26 mouse cellular contexts compared by ENCODE assay signal in genomic region chr10:94809946-94810472, GRCm38 (mm10).
A peak's percentile ranks its signal among the peaks of the same experiment; 100 is the strongest.
DNase-seq lines count a peak whose midpoint lies in the region; ATAC-seq lines count a peak whose summit lies in the region.
"Had no signal": no experiment of that assay in that cellular context is flagged by ENCODE, and none has a peak within 500 bp of the region (broad histone marks: within the 10 kb centered on the region; RNA-seq: fewer than 3 reads in every experiment).

No protein-coding gene starts in this region.

- no peaks in the 10 kb centered on the region for H3K36me3 ChIP-seq in embryonic facial prominence, embryonic 12.5 days
- H3K36me3 ChIP-seq in embryonic facial prominence, embryonic 10.5 days (replicated peaks): no peaks in the 10 kb centered on the region
- no peaks in the 10 kb centered on the region for H3K36me3 ChIP-seq in liver, embryonic 12.5 days
- no peaks in the 10 kb centered on the region for H3K36me3 ChIP-seq in liver, embryonic 13.5 days
- H3K36me3 ChIP-seq: heart, embryonic 15.5 days; hindbrain, embryonic 12.5 days had no signal

- no peak for DNase-seq in embryonic facial prominence, embryonic 10.5 days (ENCODE audit: low spot score)
- DNase-seq in liver: no peak
- DNase-seq in liver, embryonic 13.5 days: no peak
- no peak for DNase-seq in urinary bladder, postnatal 36 days (ENCODE audit: low spot score in 2 of 2)
- DNase-seq in gastrocnemius, postnatal 14 days: no peak
- DNase-seq: adrenal gland, postnatal 10 days; cerebellum, adult 11 months; cerebellum, adult 9-10 months; cerebellum, postnatal 36 days; gastrocnemius, adult 2 months; kidney, adult 9 months; kidney, postnatal 10 days; layer of hippocampus, adult 9-11 months; lung, adult 18-20 months; lung, postnatal 14 days had no signal

- H3K4me3 ChIP-seq in embryonic facial prominence, embryonic 12.5 days: no peak overlapping the region
- no peak overlapping the region for H3K4me3 ChIP-seq in embryonic facial prominence, embryonic 10.5 days
- no peak overlapping the region for H3K4me3 ChIP-seq in liver, embryonic 12.5 days
- no peak overlapping the region for H3K4me3 ChIP-seq in liver, embryonic 13.5 days (replicated peaks)
- H3K4me3 ChIP-seq: gastrocnemius, adult 2 months; heart, embryonic 15.5 days; hindbrain, embryonic 12.5 days; megakaryocyte, embryonic 14.5 days; midbrain, embryonic 13.5 days; neural tube, embryonic 13.5 days had no signal

- no peak overlapping the region for H3K4me2 ChIP-seq in embryonic facial prominence, embryonic 12.5 days (replicated peaks)
- no peak overlapping the region for H3K4me2 ChIP-seq in liver, embryonic 12.5 days
- H3K4me2 ChIP-seq in liver, embryonic 13.5 days: no peak overlapping the region
- H3K4me2 ChIP-seq: heart, embryonic 15.5 days; hindbrain, embryonic 12.5 days; midbrain, embryonic 13.5 days; neural tube, embryonic 13.5 days had no signal

- 58% methylated on average over 7 of the region's 7 CpGs for WGBS in embryonic facial prominence, embryonic 12.5 days
- WGBS in embryonic facial prominence, embryonic 10.5 days: 49% methylated on average over 7 of the region's 7 CpGs
- WGBS in liver, embryonic 12.5 days (ENCODE audit: insufficient replicate concordance): 63% methylated on average over 7 of the region's 7 CpGs
- 53% methylated on average over 7 of the region's 7 CpGs for WGBS in liver, embryonic 13.5 days (ENCODE audit: insufficient replicate concordance)

- no peaks in the 10 kb centered on the region; the same call in 1 of the 2 replicates for H3K27me3 ChIP-seq in embryonic facial prominence, embryonic 12.5 days
- H3K27me3 ChIP-seq in embryonic facial prominence, embryonic 10.5 days (replicated peaks; ENCODE audit: low read depth, poor library complexity, severe bottlenecking): no peaks in the 10 kb centered on the region
- no peaks in the 10 kb centered on the region for H3K27me3 ChIP-seq in liver, embryonic 12.5 days (replicated peaks)
- no peaks in the 10 kb centered on the region for H3K27me3 ChIP-seq in liver, embryonic 13.5 days
- H3K27me3 ChIP-seq: heart, embryonic 15.5 days; hindbrain, embryonic 12.5 days; megakaryocyte, embryonic 14.5 days; midbrain, embryonic 13.5 days; neural tube, embryonic 13.5 days; Patski had no signal

- intact Hi-C loops in gastrocnemius, postnatal 14 days (cut with DNase I; ENCODE audit: low total_unique reads): no loop called here

- ATAC-seq in embryonic facial prominence, embryonic 12.5 days (ENCODE audit: insufficient number of reproducible peaks, insufficient read depth, low FRiP score, low TSS enrichment): 0 out of 2 replicates have a peak, but pooled peaks have one; percentile 24
- ATAC-seq in liver, embryonic 12.5 days: peak; percentile 35; the same call in 1 of the 2 replicates
- peak; percentile 60; the same call in 1 of the 2 replicates for ATAC-seq in liver, embryonic 13.5 days (ENCODE audit: low read depth)
- ATAC-seq in megakaryocyte progenitor cell, adult 5-6 weeks (replicated peaks; ENCODE audit: poor library complexity): 0 out of 2 replicates have a peak, but pooled peaks have one; percentile 23
- ATAC-seq: forebrain, embryonic 16.5 days; intestine, postnatal 0 days; midbrain, embryonic 13.5 days; Patski had no signal

- H3K9me3 ChIP-seq in embryonic facial prominence, embryonic 12.5 days: no peaks in the 10 kb centered on the region
- no peaks in the 10 kb centered on the region for H3K9me3 ChIP-seq in embryonic facial prominence, embryonic 10.5 days
- H3K9me3 ChIP-seq in liver, embryonic 12.5 days (replicated peaks): no peaks in the 10 kb centered on the region
- no peaks in the 10 kb centered on the region for H3K9me3 ChIP-seq in liver, embryonic 13.5 days (replicated peaks)
- H3K9me3 ChIP-seq: heart, embryonic 15.5 days; hindbrain, embryonic 12.5 days; megakaryocyte, embryonic 14.5 days; midbrain, embryonic 13.5 days; neural tube, embryonic 13.5 days had no signal

- no peak overlapping the region for H3K9ac ChIP-seq in embryonic facial prominence, embryonic 12.5 days
- H3K9ac ChIP-seq in liver, embryonic 12.5 days: no peak overlapping the region
- no peak overlapping the region for H3K9ac ChIP-seq in liver, embryonic 13.5 days
- H3K9ac ChIP-seq: heart, embryonic 15.5 days; hindbrain, embryonic 12.5 days; midbrain, embryonic 13.5 days; neural tube, embryonic 13.5 days had no signal

- no peaks in the 10 kb centered on the region for H3K4me1 ChIP-seq in embryonic facial prominence, embryonic 12.5 days
- peaks cover 22% of the 10 kb centered on the region for H3K4me1 ChIP-seq in embryonic facial prominence, embryonic 10.5 days
- peaks cover 30% of the 10 kb centered on the region for H3K4me1 ChIP-seq in liver, embryonic 12.5 days
- H3K4me1 ChIP-seq in liver, embryonic 13.5 days (replicated peaks): peaks cover 45% of the 10 kb centered on the region
- H3K4me1 ChIP-seq: heart, embryonic 15.5 days had no signal

- no peak overlapping the region for H3K27ac ChIP-seq in embryonic facial prominence, embryonic 12.5 days
- H3K27ac ChIP-seq in embryonic facial prominence, embryonic 10.5 days (replicated peaks): no peak overlapping the region
- no peak overlapping the region for H3K27ac ChIP-seq in liver, embryonic 12.5 days
- no peak overlapping the region for H3K27ac ChIP-seq in liver, embryonic 13.5 days
- H3K27ac ChIP-seq: gastrocnemius, adult 2 months; heart, embryonic 15.5 days; hindbrain, embryonic 12.5 days; midbrain, embryonic 13.5 days; neural tube, embryonic 13.5 days had no signal
